Mouse (Mus musculus): ENCODE measurements around the gene Sh3d21. TPM values are rescaled to one million over a fixed set of nuclear protein-coding genes. Genes with fewer than 3 reads are reported as not detected.
A peak's percentile ranks its signal among the peaks of the same experiment; 100 is the strongest.

Sh3d21 gene
- polyA plus RNA-seq, 1 experiment from 2014 or later, result 7.9 TPM

DNA sequence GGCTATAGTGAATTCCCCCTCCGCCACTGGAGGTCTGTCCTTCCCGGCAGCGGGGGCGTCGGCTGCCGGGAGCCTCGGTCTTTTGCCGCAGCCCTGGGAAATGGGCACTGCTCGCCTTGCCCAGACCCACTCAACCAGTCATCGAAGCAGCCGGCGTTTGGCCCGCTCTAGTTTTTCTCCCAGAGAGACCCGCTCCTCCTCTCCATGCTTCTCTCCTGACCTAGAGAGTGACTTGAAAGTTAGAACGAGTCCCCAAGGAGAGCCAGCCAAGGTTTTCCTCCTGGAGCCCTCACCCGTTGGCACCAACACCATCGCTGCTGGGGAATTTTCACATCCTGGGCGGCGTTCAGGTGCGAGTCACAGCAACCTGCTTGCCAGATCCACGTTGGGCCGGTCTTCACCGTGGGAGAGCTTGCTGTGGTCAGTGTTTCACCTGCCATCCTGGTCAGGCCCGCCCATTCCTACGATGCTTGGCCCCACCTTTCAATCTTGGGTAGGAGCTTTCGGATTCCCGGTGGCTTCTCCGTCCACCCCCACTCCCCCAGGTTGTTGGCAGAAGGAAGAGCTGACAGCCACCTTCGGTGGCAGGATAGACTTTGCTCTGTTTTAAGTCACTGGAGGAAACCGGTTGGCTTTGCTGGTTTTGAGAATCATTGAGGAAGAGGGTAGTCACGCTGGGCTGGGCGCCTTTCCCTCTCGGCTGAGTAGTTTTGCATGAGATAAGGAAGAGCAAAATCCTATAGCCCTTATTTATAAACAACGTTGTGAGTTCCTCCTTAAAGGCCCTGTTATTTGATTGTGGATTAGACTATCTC, 58.8 kb downstream of the Sh3d21 start:
- Histone ChIP-seq H3K9ac (ENCODE audit: low read length) (peak overlapping the region; percentile 72), H3K36me3 (ENCODE audit: control insufficient read depth, insufficient read depth, low read length) (no peaks in the 10 kb centered on the region), H3K27me3 (replicated peaks; ENCODE audit: control insufficient read depth, insufficient read depth, low read length) (no peaks in the 10 kb centered on the region), H3K4me3 (ENCODE audit: low read depth, low read length) (peak overlapping the region; percentile 65), H3K4me1 (replicated peaks; ENCODE audit: control insufficient read depth, insufficient read depth, low read length) (peaks cover 24% of the 10 kb centered on the region), H3K27ac (ENCODE audit: low read depth) (no peak overlapping the region), H3K4me2 (ENCODE audit: low read length) (peak overlapping the region; percentile 85), H3K9me3 (ENCODE audit: control insufficient read depth, low read length) (no peaks in the 10 kb centered on the region)
- DNase-seq (ENCODE audit: low spot score) (peak; percentile 72), ATAC-seq (replicated peaks; ENCODE audit: low FRiP score, low TSS enrichment, low read depth) (no peak; the same call in 1 of the 2 replicates)
- WGBS, result 2% methylated on average over 34 of the region's 34 CpGs

DNA sequence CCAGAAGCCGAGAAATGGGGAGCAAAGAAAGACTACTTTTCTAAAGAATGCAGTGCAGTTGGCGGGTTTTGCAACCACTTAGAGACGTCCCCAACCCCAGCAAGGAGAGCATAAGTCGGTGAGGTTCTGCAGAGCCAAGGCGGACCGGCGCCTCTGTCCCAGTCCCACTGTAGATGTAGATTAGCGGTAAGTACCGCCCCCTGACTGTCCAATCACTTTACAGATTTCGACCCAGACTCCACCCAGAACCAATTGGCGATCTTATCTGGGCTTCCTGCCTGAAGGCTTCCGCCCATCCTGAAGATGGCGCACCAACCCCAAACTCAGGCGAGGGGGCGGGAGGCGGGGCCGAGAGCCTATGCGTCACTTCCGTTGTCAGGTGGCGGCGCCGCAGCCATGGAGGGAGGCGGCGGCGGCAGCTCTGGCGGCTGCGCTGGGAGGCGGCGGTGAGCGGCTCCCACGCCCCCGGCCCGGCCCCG, 59.7 kb downstream of the Sh3d21 start, which contains the start of gene Stk40:
Stk40 (plus strand) TSS at position 368 of the 479 bp plus-strand sequence.
- DNase-seq (ENCODE audit: low spot score) (peak; percentile 99), ATAC-seq (replicated peaks; ENCODE audit: low FRiP score, low TSS enrichment, low read depth) (peak; percentile 96)
- Histone ChIP-seq H3K4me1 (replicated peaks; ENCODE audit: control insufficient read depth, insufficient read depth, low read length) (peaks cover 21% of the 10 kb centered on the region), H3K4me3 (ENCODE audit: low read depth, low read length) (peak within 1 kb of the TSS; percentile 65), H3K4me2 (ENCODE audit: low read length) (peak within 1 kb of the TSS; percentile 85), H3K9ac (ENCODE audit: low read length) (peak within 1 kb of the TSS; percentile 72), H3K27me3 (replicated peaks; ENCODE audit: control insufficient read depth, insufficient read depth, low read length) (no peaks in the 10 kb centered on the region), H3K36me3 (ENCODE audit: control insufficient read depth, insufficient read depth, low read length) (0 out of 2 replicates have a peak, but pooled peaks cover under 1% of the 10 kb centered on the region), H3K9me3 (ENCODE audit: control insufficient read depth, low read length) (no peaks in the 10 kb centered on the region), H3K27ac (ENCODE audit: low read depth) (peak within 1 kb of the TSS; percentile 85)
- WGBS, result under 1% methylated on average over 34 of the region's 34 CpGs

DNA sequence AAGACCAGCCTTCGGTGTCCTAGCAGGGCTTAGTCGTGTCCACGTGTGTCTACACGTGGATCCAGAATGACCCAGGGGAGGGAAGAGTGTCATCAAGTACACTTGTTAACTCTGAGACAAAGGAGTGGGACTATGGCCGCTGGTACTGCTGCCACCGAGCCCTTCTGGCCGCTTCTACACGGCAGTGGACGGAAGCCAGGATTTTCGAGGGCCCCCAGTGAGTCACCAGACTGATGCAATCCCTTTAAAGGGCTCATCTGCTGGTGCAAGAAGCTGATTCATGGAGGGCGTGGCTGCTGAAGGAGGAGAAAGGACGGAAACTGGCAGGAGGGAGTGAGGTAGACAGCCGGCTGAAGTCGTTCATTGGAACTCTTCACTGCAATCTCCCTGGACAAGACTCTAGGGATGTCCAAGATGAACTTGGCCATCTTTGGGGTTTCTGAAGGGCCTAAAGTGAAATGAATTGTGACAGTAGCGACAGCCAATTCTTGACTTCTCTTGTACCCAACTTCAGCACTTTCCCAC, 60.2 kb downstream of the Sh3d21 start:
- WGBS, result 1% methylated on average over 15 of the region's 15 CpGs
- H3K9ac ChIP-seq (ENCODE audit: low read length), result peak overlapping the region; percentile 40
- peak; percentile 89 for DNase-seq (ENCODE audit: low spot score)
- no peaks in the 10 kb centered on the region for H3K27me3 ChIP-seq (replicated peaks; ENCODE audit: control insufficient read depth, insufficient read depth, low read length)
- H3K4me3 ChIP-seq (ENCODE audit: low read depth, low read length), result peak overlapping the region; percentile 65
- 0 out of 2 replicates have a peak, but pooled peaks cover 4% of the 10 kb centered on the region for H3K36me3 ChIP-seq (ENCODE audit: control insufficient read depth, insufficient read depth, low read length)
- ATAC-seq (replicated peaks; ENCODE audit: low FRiP score, low TSS enrichment, low read depth), result peak; percentile 73
- peaks cover 21% of the 10 kb centered on the region for H3K4me1 ChIP-seq (replicated peaks; ENCODE audit: control insufficient read depth, insufficient read depth, low read length)
- H3K9me3 ChIP-seq (ENCODE audit: control insufficient read depth, low read length), result no peaks in the 10 kb centered on the region
- H3K4me2 ChIP-seq (ENCODE audit: low read length), result peak overlapping the region; percentile 85
- peak overlapping the region; percentile 85 for H3K27ac ChIP-seq (ENCODE audit: low read depth)

DNA sequence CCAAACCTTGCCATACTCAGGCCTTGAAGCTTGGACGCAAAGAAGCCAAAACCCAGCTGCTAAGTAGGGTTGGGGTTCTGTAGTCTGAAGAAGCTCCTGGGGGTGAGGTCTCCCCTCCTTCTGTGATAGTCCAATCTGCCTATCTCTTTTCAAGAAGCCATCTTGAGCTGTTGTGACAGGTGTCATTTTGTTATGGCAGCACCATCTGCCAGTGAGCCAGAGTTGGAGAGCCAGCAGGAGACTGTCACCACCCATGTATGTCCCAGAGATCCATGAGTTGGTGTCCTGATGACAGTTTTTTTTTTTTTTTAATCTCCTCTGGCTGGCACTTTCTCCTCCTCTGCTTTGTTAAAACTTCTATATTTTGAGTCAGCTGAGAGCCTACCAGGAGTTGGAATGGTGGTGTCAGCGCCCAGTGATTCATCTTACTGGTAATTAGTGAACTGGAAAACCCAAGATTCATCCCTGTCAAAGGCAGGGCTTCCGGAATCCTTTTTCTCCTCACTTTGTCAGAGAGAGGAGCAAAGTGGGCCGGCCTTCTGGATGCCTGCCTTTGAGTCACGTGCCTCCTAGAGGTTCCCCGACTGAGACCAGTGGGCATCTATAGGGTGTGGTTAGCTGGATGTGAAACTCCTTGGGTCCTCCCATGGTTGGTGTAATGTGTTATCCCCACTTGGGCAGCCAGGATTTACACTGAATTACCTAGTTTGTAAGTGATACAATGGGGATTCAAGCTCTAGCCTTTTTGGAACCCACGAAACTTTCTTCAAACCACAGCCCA, 61.0 kb downstream of the Sh3d21 start:
- no peak for DNase-seq (ENCODE audit: low spot score)
- 0 out of 2 replicates have a peak, but pooled peaks cover 4% of the 10 kb centered on the region for H3K36me3 ChIP-seq (ENCODE audit: control insufficient read depth, insufficient read depth, low read length)
- no peaks in the 10 kb centered on the region for H3K9me3 ChIP-seq (ENCODE audit: control insufficient read depth, low read length)
- 48% methylated on average over 7 of the region's 7 CpGs for WGBS
- H3K4me1 ChIP-seq (replicated peaks; ENCODE audit: control insufficient read depth, insufficient read depth, low read length), result peaks cover 21% of the 10 kb centered on the region
- H3K4me3 ChIP-seq (ENCODE audit: low read depth, low read length), result no peak overlapping the region
- peak overlapping the region; percentile 85 for H3K4me2 ChIP-seq (ENCODE audit: low read length)
- H3K27me3 ChIP-seq (replicated peaks; ENCODE audit: control insufficient read depth, insufficient read depth, low read length), result no peaks in the 10 kb centered on the region
- H3K27ac ChIP-seq (ENCODE audit: low read depth), result peak overlapping the region; percentile 85
- no peak for ATAC-seq (replicated peaks; ENCODE audit: low FRiP score, low TSS enrichment, low read depth)
- H3K9ac ChIP-seq (ENCODE audit: low read length), result peak overlapping the region; percentile 40; the same call in 1 of the 2 replicates

DNA sequence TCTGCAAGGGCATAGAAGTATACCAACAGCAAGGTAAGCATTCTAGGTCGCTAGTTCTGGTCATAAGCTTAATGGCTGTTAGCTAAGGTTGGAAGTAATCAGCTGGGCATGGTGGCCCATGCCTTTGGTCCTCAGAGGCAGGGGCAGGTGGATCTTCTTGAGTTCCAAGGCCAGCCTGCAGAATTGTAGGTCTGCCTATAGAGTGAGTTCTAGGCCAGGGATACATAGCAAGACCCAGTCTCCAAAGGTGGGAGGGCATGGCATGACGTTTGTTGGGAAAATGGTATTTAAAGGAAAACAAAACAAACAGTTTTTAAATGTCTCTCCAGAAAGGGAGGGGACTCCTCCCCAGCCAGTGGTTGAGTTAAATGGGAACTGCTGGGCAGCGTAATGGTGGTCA, 62.5 kb downstream of the Sh3d21 start:
- ATAC-seq (replicated peaks; ENCODE audit: low FRiP score, low TSS enrichment, low read depth) (no peak), DNase-seq (ENCODE audit: low spot score) (no peak)
- Histone ChIP-seq H3K4me1 (replicated peaks; ENCODE audit: control insufficient read depth, insufficient read depth, low read length) (peaks cover 26% of the 10 kb centered on the region), H3K9ac (ENCODE audit: low read length) (no peak overlapping the region), H3K4me3 (ENCODE audit: low read depth, low read length) (no peak overlapping the region), H3K27me3 (replicated peaks; ENCODE audit: control insufficient read depth, insufficient read depth, low read length) (no peaks in the 10 kb centered on the region), H3K27ac (ENCODE audit: low read depth) (no peak overlapping the region), H3K4me2 (ENCODE audit: low read length) (no peak overlapping the region), H3K9me3 (ENCODE audit: control insufficient read depth, low read length) (no peaks in the 10 kb centered on the region), H3K36me3 (ENCODE audit: control insufficient read depth, insufficient read depth, low read length) (0 out of 2 replicates have a peak, but pooled peaks cover 4% of the 10 kb centered on the region)
- 89% methylated on average over 3 of the region's 3 CpGs for WGBS

Other genes with a start within 250 kb of the Sh3d21 start
- gene Csf3r, start 138.9 kb downstream of the Sh3d21 start, polyA plus RNA-seq (2014; fragmentation: Nextera tagmentation; extraction: Ambion mirVana), result 0.75 and 0.81 TPM in 2 replicates
- gene Mrps15, start 116.6 kb downstream of the Sh3d21 start, polyA plus RNA-seq (2014; fragmentation: Nextera tagmentation; extraction: Ambion mirVana), result 148 and 151 TPM in 2 replicates
- 12.1 and 13.5 TPM in 2 replicates for gene Oscp1, start 104.9 kb downstream of the Sh3d21 start, polyA plus RNA-seq (2014; fragmentation: Nextera tagmentation; extraction: Ambion mirVana)
- gene Lsm10, start 66.9 kb downstream of the Sh3d21 start, polyA plus RNA-seq (2014; fragmentation: Nextera tagmentation; extraction: Ambion mirVana), result 55.6 and 58.5 TPM in 2 replicates
- gene Stk40, start 59.5 kb downstream of the Sh3d21 start, polyA plus RNA-seq (2014; fragmentation: Nextera tagmentation; extraction: Ambion mirVana), result 22.5 and 23.8 TPM in 2 replicates
- gene Eva1b, start 15.7 kb downstream of the Sh3d21 start, polyA plus RNA-seq (2014; fragmentation: Nextera tagmentation; extraction: Ambion mirVana), result 61.0 and 63.2 TPM in 2 replicates
- 206 TPM in 2 replicates for gene Thrap3, start 39.3 kb upstream of the Sh3d21 start, polyA plus RNA-seq (2014; fragmentation: Nextera tagmentation; extraction: Ambion mirVana)
- gene Map7d1, start 92.9 kb upstream of the Sh3d21 start, polyA plus RNA-seq (2014; fragmentation: Nextera tagmentation; extraction: Ambion mirVana), result 37.8 and 38.0 TPM in 2 replicates
- gene Trappc3, start 98.8 kb upstream of the Sh3d21 start, polyA plus RNA-seq (2014; fragmentation: Nextera tagmentation; extraction: Ambion mirVana), result 20.5 and 24.6 TPM in 2 replicates
- gene Col8a2, start 123.3 kb upstream of the Sh3d21 start, polyA plus RNA-seq (2014; fragmentation: Nextera tagmentation; extraction: Ambion mirVana), result 5.3 and 6.7 TPM in 2 replicates
- 49.3 and 50.9 TPM in 2 replicates for gene Adprhl2, start 158.2 kb upstream of the Sh3d21 start, polyA plus RNA-seq (2014; fragmentation: Nextera tagmentation; extraction: Ambion mirVana)
- 7.6 and 9.3 TPM in 2 replicates for gene Tekt2, start 162.2 kb upstream of the Sh3d21 start, polyA plus RNA-seq (2014; fragmentation: Nextera tagmentation; extraction: Ambion mirVana)

Data from intestine, embryonic 14.5 days (tissue).